Mouse (Mus musculus) midbrain, embryonic 11.5 days (tissue): ENCODE results near the gene Ptprc. TPM values are rescaled to one million over a fixed set of nuclear protein-coding genes. Genes with fewer than 3 reads are reported as not detected.

Source experiments
- ATAC-seq: fragments of 200-750 bp; cut with Nextera tagmentation; 2 replicates; pipeline ENCODE4 v1.8.0; 2017; ENCODE audit warnings: moderate TSS enrichment, moderate library complexity; ENCODE audit not compliant: low FRiP score
- DNase-seq: peaks from one replicate; pipeline ENCODE4 v3.0.0; 2015; ENCODE audit warnings: low spot score; ENCODE audit errors: missing footprints
- H3K27ac ChIP-seq: fragments of 300-500 bp; sonication (generic); 2 replicates; pipeline ENCODE4 v1.5.1; 2014; ENCODE audit warnings: low read depth, low read length
- H3K27me3 ChIP-seq: fragments of 300-500 bp; sonication (generic); 2 replicates; pipeline ENCODE4 v1.6.1; 2014; ENCODE audit warnings: mild to moderate bottlenecking, low read length, moderate library complexity, mixed read lengths; ENCODE audit not compliant: control insufficient read depth, insufficient read depth
- H3K36me3 ChIP-seq: fragments of 300-500 bp; sonication (generic); 2 replicates; pipeline ENCODE4 v1.6.1; 2014; ENCODE audit warnings: mild to moderate bottlenecking, low read length, moderate library complexity, mixed read lengths; ENCODE audit not compliant: control insufficient read depth, insufficient read depth
- H3K4me1 ChIP-seq: fragments of 300-500 bp; sonication (generic); 2 replicates; pipeline ENCODE4 v1.6.1; 2014; ENCODE audit warnings: low read length; ENCODE audit not compliant: control insufficient read depth, insufficient read depth
- H3K4me2 ChIP-seq: fragments of 300-500 bp; sonication (generic); 2 replicates; pipeline ENCODE4 v1.6.1; 2014; ENCODE audit warnings: mild to moderate bottlenecking, moderate library complexity
- H3K4me3 ChIP-seq: fragments of 300-500 bp; sonication (generic); 2 replicates; pipeline ENCODE4 v1.5.1; 2014; ENCODE audit warnings: low read depth, low read length
- H3K9ac ChIP-seq: fragments of 300-500 bp; sonication (generic); 2 replicates; pipeline ENCODE4 v1.6.1; 2014; ENCODE audit warnings: low read length
- H3K9me3 ChIP-seq: fragments of 300-500 bp; sonication (generic); 2 replicates; pipeline ENCODE4 v1.6.1; 2016; ENCODE audit warnings: low read length; ENCODE audit not compliant: control insufficient read depth
- WGBS: fragments of 180-500 bp; shearing (Covaris S2); extraction: QIAGEN DNeasy Blood & Tissue Kit; methylation state at CpG from one replicate; pipeline ENCODE4 v1.1.7; 2014; 5-methylcytosine and 5-hydroxymethylcytosine counted together
- polyA plus RNA-seq: library from polyadenylated mRNA; unstranded; fragments of >200 nt; fragmentation: Nextera tagmentation; extraction: Ambion mirVana; gene quantifications from 2 replicates; pipeline ENCODE4 v1.2.1, GENCODE M21; 2014

Ptprc gene
- polyA plus RNA-seq, 1 experiment from 2014 or later = 0.98 TPM

- Histone ChIP-seq H3K4me1 (peaks cover 4% of the 10 kb centered on the region), H3K4me2 (no peak overlapping the region), H3K9ac (no peak overlapping the region), H3K9me3 (no peaks in the 10 kb centered on the region), H3K36me3 (no peaks in the 10 kb centered on the region), H3K4me3 (no peak overlapping the region), H3K27me3 (no peaks in the 10 kb centered on the region), H3K27ac (no peak overlapping the region)
- WGBS = 17% methylated on average over 1 of the region's 1 CpGs
- ATAC-seq (no peak), DNase-seq (no peak)
Observed at GRCm38 (mm10) chr1:138039201-138039600, 136.3 kb downstream of the Ptprc start.

DNA sequence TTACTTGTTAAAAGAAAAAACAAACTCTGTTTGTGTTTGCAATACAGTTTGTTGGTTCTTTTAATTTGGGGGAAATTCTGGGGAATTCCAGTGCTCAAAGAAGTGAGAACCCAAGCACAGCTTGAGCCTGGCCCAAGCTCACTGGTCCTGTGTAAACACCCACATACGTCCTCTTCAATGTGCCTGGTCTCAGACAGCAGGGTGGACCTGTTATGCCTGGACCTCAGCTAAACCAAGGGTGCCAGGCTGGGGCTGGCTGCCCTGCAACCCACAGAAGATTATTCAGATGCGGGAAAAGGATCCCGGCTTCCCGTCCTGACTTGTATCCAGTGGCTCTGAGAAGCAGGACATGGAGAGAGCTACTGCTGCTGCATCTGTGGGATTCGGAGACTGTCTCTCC, 138.0 kb downstream of the Ptprc start:
- no peak for ATAC-seq
- Histone ChIP-seq H3K4me3 (no peak overlapping the region), H3K4me2 (no peak overlapping the region), H3K9ac (no peak overlapping the region), H3K4me1 (peaks cover 4% of the 10 kb centered on the region; the same call in 1 of the 2 replicates), H3K27me3 (no peaks in the 10 kb centered on the region), H3K27ac (no peak overlapping the region), H3K9me3 (no peaks in the 10 kb centered on the region), H3K36me3 (no peaks in the 10 kb centered on the region)
- WGBS = 51% methylated on average over 5 of the region's 5 CpGs
- DNase-seq = no peak

DNA sequence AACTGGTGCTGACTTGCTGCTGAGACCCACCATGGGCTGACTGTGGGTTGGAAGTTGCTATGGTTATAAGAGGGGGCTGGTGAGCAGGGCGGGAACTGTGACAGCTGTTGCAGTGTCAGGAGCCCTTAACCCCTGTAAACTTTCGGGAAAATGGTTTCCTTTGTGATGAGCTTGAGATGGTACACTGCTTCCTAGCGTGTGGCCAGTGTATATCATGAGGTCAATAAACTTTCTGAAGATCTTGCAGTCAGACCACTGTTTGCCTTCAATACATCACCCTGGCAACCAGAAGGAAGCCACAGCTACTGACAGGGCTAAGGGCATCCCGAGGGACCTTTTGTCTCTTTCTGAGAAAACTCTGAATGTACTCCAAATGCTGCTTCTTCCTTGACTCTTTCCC, 145.9 kb downstream of the Ptprc start:
- H3K36me3 ChIP-seq = no peaks in the 10 kb centered on the region
- peaks cover 9% of the 10 kb centered on the region for H3K4me1 ChIP-seq
- H3K27ac ChIP-seq = 0 out of 2 replicates have a peak overlapping the region, but pooled peaks have one; percentile 1
- H3K9ac ChIP-seq = no peak overlapping the region
- ATAC-seq (peak; percentile 94), DNase-seq (no peak)
- 14% methylated on average over 4 of the region's 4 CpGs for WGBS
- no peaks in the 10 kb centered on the region for H3K27me3 ChIP-seq
- H3K9me3 ChIP-seq = no peaks in the 10 kb centered on the region
- no peak overlapping the region for H3K4me3 ChIP-seq
- H3K4me2 ChIP-seq = no peak overlapping the region

DNA sequence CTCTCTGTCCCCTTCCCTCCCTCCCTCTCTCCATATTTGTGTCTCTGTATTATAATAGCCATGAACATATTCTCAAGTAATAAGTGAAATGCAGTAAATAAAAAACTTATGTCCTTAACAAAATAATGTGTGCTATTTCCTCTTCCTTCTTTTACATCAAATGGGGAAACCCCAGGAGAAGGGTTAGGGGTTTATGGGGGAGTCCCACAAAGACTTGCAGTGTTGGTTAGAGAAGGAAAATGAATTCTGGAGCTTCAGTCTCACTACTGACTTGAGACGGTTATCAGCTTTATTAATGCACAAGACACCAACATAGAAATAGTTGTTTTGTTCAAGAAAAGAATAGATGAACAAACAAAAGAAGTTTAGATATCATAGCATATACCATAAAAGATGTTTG, 150.2 kb downstream of the Ptprc start:
- H3K36me3 ChIP-seq = no peaks in the 10 kb centered on the region
- no peak overlapping the region for H3K4me3 ChIP-seq
- WGBS = 90% methylated on average over 1 of the region's 1 CpGs
- no peaks in the 10 kb centered on the region for H3K9me3 ChIP-seq
- no peaks in the 10 kb centered on the region for H3K27me3 ChIP-seq
- H3K4me1 ChIP-seq = peaks cover 17% of the 10 kb centered on the region
- no peak overlapping the region for H3K4me2 ChIP-seq
- DNase-seq (no peak), ATAC-seq (no peak)
- H3K27ac ChIP-seq = no peak overlapping the region
- H3K9ac ChIP-seq = no peak overlapping the region

GRCm38 (mm10) chr1:138023601-138024000, 151.9 kb downstream of the Ptprc start:
- H3K9ac ChIP-seq = no peak overlapping the region
- no peaks in the 10 kb centered on the region for H3K27me3 ChIP-seq
- no peak overlapping the region for H3K4me3 ChIP-seq
- no peak overlapping the region for H3K27ac ChIP-seq
- WGBS = 73% methylated on average over 4 of the region's 4 CpGs
- H3K36me3 ChIP-seq = no peaks in the 10 kb centered on the region
- no peaks in the 10 kb centered on the region for H3K9me3 ChIP-seq
- ATAC-seq (no peak), DNase-seq (no peak)
- peaks cover 8% of the 10 kb centered on the region; the same call in 1 of the 2 replicates for H3K4me1 ChIP-seq
- H3K4me2 ChIP-seq = no peak overlapping the region

- Histone ChIP-seq H3K27ac (no peak overlapping the region), H3K9me3 (no peaks in the 10 kb centered on the region), H3K27me3 (no peaks in the 10 kb centered on the region), H3K4me3 (no peak overlapping the region), H3K4me1 (peaks cover 8% of the 10 kb centered on the region; the same call in 1 of the 2 replicates), H3K4me2 (no peak overlapping the region), H3K9ac (no peak overlapping the region), H3K36me3 (no peaks in the 10 kb centered on the region)
- DNase-seq (no peak), ATAC-seq (no peak)
- WGBS = 26% methylated on average over 3 of the region's 3 CpGs
Observed at GRCm38 (mm10) chr1:138022918-138023295, 152.6 kb downstream of the Ptprc start.

DNA sequence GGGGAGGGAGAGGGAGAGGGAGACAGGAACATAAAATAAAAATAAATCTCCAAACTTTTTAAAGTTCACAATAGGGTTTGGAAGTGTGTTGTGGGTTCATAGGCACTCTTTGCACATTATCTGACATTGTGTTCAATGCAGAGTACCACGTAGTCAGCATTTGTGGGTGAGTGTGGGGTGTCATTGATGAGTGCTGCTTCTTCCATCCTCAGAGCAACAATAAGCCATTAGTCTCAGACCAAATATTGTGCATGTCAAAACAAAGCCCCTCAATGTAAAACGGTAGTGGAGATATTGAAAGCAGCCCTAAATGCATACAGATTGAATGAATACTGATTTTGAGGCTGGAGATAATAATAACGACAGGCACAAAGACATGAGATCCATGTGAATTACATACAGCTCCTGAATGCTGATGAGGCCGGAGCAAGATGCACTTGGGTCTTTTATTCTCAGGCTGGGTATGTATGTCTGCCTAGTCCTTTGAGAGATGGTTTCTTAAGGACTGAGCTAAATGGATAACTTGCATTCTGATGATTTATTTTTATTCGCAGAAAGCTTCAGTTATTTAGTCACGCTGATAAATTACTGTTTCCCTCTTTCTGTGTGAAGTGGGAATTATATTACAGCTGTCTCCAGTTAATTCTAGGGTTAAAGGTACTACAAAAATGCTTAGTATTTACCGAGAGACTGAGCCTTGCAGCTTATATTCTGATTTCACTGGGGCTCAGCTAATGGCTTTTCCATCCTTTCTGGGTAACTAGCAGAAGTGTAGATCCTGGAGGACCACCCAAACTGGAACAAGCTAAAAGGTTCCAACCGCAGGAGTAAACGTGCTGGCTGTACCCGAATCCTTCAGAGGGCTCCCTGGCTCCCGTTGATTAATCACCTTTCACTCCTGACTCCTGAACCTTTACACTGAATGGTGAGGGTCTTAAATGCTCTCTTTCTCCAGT, 153.3 kb downstream of the Ptprc start:
- Histone ChIP-seq H3K36me3 (no peaks in the 10 kb centered on the region), H3K9ac (no peak overlapping the region), H3K9me3 (no peaks in the 10 kb centered on the region), H3K4me2 (no peak overlapping the region), H3K27ac (no peak overlapping the region), H3K4me1 (peaks cover 8% of the 10 kb centered on the region; the same call in 1 of the 2 replicates), H3K27me3 (no peaks in the 10 kb centered on the region), H3K4me3 (no peak overlapping the region)
- DNase-seq (no peak), ATAC-seq (no peak)
- WGBS = 64% methylated on average over 11 of the region's 11 CpGs

Other genes with a start within 250 kb of the Ptprc start
- gene Atp6v1g3, start 98.0 kb upstream of the Ptprc start, polyA plus RNA-seq = not detected in 2 replicates